Mouse (Mus musculus): ENCODE measurements at regions not wholly inside any gene's neighbourhood (a gene's known extent, or its start where the extent isn't known, plus 50 kb on each side); places are given as distances from the start of the nearest gene placed in this dataset.

DNA sequence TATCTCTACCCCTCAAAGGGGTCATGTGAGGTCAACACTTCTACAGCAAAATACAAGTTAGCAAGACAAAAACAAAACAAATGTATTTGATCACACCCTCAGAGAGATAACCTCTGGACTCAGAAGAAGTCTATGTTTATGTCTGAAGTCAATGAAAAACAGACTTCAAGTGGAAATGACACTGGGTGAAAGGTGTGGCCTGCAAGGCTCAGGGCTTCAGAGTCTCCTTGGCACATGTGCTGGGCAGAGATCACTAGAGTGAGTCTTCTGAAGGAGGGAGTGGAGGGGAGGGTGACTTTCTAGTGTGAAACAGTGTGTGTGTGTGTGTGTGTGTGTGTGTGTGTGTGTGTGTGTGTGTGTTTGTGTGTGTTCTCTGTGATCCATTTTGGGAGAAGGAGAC lies 68.2 kb downstream of the Il12a start:
- DNase-seq, result no peak

DNA sequence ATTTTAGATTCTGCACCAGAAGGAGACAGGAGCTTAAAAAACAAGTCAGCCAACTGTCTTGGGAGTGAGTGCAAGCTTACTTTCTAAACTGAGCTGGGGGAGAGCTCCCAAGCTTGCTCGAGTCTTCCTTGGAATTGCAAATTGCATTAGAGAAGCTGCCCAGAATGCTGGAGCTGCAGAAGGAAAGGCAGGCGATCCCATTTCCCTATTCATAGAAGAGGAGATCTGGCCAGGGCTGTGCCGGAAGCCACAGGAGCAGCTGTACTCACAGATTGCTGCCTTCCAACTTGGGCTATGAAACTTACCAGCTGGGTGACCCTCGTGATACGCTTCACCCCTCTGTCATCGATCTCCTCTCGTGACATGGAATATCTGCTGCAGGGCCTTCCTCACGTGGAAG lies 68.9 kb downstream of the Il12a start:
- peak; percentile 10 to 33 for DNase-seq

- DNase-seq, result no peak
These were observed 70.4 kb downstream of the Il12a start for GRCm38 (mm10) chr3:68760806-68761205.

GRCm38 (mm10) chr3:68761242-68761625 lies 70.8 kb downstream of the Il12a start:
- no peak for DNase-seq

GRCm38 (mm10) chr3:68761626-68762331 lies 71.3 kb downstream of the Il12a start:
- DNase-seq, result no peak

- DNase-seq, result no peak
These were observed 72.5 kb downstream of the Il12a start for GRCm38 (mm10) chr3:68762988-68763387.

DNA sequence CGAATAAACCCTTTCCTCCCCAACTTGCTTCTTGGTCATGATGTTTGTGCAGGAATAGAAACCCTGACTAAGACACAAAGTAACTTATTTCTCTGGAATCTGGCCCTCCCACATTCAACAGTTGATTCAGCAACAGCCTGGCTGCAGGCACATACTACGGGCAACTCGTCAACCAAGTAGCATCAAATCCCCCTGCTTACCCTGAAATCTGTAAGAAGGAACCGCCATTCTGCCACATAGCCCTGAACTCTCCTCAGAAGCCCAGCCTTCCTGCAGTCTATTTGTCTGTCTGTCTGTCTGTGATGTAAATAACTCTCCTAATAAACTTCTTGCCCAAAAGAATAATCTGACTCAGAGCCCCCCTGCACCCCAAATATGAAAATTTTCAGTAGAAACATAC lies 73.9 kb downstream of the Il12a start:
- no peak for DNase-seq

DNA sequence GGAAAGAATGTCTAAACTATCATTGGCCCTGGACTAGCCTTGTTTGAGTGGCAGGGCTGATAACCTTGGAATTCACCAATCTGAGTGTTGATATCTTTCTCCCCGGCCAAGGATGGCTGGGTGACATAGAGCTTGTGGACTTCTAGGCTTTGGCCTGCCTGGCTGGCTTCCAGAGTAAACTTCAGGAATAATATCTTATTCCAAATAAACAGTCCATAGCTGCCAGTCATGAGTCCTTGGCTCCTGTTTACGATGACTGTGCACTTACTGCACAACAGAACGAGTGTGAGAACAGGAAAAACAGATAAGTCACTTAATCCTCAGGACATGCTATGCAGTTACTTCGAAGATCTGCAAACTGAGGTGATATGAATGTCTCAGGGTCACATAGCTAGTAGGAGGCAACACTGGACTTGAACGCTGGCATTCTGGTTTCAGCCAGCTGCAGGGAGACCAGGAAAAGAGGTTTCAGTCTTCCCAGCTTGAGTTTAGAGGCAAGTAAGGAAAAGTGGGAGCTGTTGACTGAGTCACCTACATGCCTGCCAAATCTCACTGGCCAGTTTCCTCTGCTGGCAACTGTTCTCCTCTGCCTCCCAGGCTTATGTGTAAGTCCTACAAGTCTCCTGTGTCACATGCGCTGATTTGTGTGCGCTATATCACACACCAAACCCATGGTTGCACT lies 74.6 kb downstream of the Il12a start:
- peak in 1 of 2 experiments; percentile 17 for DNase-seq

- no peak for DNase-seq
These were observed 81.1 kb downstream of the Il12a start for GRCm38 (mm10) chr3:68771579-68771978.

- DNase-seq, result no peak
These were observed 87.4 kb downstream of the Il12a start for GRCm38 (mm10) chr3:68777801-68778200.

DNA sequence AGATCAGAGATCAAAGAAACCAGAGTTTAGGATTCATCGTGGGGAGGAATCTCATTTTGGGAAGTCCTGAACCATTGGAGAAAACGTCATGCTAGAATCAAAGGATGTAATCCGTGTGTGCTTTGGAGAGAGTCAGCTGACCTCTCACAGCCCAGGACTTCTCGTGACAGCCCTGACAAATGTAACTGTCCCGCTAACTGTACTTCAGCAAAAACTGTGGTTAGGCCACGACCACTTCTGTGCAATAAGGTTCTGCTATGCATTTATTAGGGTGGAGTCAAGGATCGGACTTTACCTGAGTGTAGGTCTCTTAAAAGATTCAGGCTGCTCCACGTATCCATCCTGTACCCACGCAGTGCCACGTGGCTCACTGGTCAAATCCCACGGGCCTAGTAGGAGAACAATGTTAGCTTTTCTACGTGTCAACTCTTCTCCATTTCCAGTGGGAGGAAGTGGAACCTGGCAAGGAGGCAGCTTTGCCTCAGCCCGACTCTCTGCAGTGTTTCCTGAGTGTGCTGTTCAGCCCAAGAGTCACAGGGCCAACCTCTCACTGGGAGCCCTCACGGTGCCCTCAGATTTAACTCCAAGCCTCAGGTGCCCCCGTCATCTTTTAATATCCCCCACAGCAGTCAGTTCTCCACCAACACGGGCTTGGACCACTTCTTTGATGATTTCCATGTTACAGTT lies 88.1 kb downstream of the Il12a start:
- no peak for DNase-seq

DNA sequence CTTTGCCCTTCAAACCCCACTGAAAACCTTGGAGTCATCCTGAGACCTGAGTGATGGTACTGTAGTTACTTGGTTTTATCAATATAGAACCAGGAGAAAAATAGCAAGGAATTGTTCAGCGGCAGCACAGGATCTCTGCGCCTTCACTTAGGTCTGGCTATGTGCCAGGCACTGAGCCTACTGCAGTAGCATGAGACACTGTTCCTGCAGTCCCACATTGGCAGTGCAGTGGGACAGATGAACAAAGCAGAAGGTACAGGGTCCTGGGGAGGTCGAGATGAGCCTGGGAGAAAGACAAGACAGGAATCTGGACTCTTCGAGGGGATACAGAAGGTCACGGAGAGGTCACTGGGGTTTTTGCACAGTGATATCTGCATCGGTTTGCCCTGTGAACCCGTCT lies 88.5 kb upstream of the 1110032F04Rik start:
- DNase-seq, result peak; percentile 39 to 53

DNA sequence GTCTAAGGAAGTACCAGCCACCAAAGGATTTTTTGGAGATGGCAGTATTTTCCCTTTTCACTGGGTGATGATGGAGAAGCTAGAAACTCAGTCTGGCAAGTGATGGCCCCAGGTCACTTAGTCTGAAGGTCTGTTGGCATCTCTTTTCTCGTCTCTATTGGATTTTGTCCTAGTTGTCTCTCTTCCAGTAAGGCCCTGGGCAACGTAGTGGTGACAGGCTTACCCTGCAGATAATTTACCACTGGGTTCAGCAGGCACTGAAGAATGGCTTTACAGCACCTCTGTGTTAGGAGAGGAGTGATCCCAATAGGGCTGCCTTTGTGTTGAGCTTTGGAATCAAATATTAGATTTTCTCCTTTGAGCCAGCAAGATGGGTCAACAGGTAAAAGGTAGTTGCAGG lies 87.9 kb upstream of the 1110032F04Rik start:
- peak in 1 of 2 experiments; percentile 5 for DNase-seq

DNA sequence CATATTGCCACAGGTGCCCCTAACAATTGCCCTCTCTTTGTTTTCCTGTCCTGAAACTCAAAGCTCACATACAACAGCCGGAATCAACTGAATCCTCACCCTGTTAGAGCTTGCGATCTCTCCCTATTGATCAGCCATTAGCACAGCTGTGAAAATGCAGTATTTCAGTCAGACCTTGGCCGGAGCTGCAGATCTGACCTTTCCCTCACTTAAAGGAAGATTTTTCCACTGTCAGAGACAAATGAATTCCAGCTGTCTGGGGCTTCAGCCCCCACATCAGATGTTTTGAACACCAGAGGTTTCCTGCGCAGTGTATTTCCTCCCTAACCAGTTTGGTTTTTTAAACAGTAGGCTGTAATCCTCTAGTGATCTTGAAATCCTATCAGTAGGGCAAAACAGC lies 87.0 kb upstream of the 1110032F04Rik start:
- DNase-seq, result no peak

DNA sequence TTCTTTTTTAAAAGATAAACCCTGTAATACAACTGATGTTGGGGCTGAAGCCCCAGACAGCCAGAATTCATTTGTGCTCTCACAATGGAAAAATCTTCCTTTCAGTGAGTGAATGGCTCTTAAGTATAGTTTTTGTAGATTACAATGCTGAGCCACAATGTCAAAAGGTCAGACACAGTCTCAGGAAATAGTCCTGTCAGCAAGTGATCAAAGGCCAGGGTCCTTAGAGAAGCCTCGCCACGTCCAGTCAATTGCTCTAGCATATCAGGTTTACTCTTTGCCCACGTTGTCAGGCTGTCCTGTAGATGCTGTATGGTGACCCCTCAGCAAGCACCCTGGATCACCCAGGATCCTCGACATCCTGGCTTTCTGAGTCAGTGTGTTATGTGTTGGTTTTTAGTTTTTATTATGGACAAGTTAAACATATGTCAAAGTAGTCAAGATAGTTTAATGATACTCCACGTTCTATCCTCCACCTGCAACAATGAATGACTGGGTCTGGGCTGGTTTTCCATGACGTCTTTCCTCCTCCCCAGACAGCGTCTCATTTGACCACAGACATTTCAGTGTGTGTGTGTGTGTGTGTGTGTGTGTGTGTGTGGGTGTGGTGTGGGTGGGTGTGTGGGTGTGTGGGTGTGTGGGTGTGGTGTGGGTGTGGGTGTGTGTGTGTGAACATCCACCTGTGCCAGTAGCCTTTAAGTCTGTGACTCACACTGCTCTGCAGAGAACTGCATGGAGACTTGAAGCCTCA lies 85.5 kb upstream of the 1110032F04Rik start:
- no peak for DNase-seq

DNA sequence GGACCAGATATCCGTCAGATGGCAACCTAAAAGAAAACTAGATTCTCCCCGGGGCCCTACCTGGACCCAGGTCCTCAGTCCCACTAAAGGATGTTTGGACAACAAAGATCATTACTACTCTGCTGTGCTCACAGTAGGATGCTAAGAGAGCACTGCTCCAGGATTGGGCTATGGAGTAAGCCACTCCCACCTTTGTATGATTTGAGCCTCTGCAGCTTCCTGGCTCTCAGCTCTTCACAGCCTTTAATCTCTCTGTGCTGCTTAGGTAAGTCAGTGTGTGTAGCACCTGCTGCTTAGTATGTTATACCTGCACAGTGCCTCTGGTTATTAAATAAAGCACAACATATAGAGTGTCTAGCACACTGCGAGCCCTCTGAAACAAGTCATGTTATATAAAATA lies 82.6 kb upstream of the 1110032F04Rik start:
- DNase-seq, result no peak

GRCm38 (mm10) chr3:68787385-68788175 lies 81.8 kb upstream of the 1110032F04Rik start:
- no peak for DNase-seq

- DNase-seq, result no peak
These were observed 79.9 kb upstream of the 1110032F04Rik start for GRCm38 (mm10) chr3:68789491-68789890.

GRCm38 (mm10) chr3:68790466-68790865 lies 78.9 kb upstream of the 1110032F04Rik start:
- no peak for DNase-seq

DNA sequence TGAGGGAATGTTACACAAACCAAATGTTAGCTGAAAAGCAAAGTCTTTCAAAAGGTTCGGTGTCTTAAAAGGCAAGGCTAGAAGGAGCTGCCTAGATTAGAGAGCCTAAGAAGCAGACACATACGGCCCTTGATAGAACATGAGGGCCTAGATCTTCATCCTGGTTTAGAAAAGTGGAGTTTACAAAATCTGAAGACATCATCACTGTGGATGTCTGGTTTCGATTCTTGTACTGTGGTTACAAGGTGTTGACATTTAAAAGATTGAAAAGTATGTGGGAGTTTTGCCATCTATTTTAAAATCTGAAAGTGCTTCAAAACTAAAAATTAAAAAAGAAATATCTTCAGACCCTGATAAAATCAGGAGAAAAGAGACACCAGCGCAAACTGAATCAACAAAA lies 76.5 kb upstream of the 1110032F04Rik start:
- no peak for DNase-seq

DNA sequence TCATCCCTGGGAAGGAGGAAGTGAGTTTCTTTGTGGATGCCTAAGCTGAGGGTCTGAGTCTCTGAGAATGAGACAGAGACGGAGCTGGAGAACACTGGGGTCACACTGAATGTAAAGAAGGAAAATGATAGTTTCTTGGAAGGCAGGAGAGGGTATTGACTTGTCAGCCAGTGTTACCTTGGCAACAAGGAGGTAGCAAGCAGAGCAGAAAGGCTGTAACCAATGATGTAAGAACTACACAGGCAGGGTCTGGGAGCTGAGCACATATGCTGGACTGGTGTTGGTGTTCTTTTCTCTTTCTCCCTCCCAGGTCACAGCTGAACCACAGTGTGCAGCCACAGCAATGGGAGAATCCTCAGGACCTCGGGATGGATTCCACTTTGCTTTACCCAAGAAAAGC lies 75.5 kb upstream of the 1110032F04Rik start:
- peak in 1 of 2 experiments; percentile 4 for DNase-seq

DNA sequence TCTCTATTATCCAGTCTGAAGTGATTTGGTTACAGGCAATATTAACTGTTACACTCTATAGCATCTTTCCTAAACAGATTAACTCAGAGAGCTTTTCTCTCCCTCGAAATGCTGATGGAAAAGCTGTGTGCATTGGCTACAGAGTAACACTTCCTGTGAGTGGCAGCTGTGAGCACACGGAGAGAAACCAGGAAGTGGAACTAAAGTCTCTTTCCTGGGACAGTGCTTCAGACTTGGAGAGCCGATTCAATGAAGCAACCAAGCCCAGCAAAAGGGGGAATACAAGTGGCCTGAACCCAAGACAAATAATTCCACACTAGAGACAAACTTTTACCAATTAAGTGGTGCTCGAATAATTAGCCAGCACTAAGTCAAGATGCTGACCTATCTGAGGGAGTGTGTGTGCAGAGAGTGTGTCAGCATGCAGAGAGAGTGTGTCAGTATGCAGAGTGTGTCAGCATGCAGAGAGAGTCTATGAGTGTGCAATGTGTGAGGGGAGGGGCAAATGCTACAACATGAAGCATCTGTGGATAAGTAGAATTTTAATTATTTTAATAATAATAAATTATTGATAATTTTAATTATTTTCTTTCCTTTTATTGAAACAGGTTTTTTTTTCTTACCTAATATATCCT lies 74.9 kb upstream of the 1110032F04Rik start:
- DNase-seq, result no peak

Data from cerebellum, postnatal 14 days (tissue).